Mouse (Mus musculus): Measurements from ENCODE around the gene Amn.

DNA sequence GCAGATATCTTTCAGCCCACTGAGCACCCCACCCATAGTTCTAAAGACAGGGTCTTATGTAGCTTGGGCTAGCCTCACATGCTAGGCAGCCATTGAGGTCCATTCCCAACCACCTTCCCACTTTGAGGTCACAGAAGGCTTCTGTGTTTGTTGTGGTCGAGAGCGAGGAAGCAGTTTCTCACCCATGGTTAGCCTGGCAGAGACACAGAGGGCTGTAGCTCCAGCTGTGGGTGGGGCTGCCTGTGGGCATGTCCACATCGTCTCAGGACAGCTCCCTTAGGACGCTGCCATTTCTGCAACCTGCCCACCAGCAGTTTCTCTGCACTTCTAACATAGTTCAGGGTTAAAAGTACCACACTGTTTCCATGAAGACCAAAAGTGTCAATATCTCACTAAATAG lies 43.5 kb upstream of the Amn start:
- TF ChIP-seq POLR2A (IDR thresholded peaks at IDR 0.05; ENCODE audit: borderline replicate concordance, extremely low read depth, insufficient read depth, insufficient read length, poor library complexity, severe bottlenecking) (no peak), CTCF (IDR thresholded peaks at IDR 0.05; ENCODE audit: borderline replicate concordance, extremely low read depth, insufficient read depth, insufficient read length) (no peak)

All from brain, embryonic 14.5 days (tissue).